Mouse (Mus musculus): ENCODE data around the gene Kif5a. TPM values are rescaled to one million over a fixed set of nuclear protein-coding genes. Genes with fewer than 3 reads are reported as not detected.

The Kif5a gene
- total and polyA plus RNA-seq, 3 experiments: 0.14 to 2.1 TPM; not detected in 1

- no peaks in the 10 kb centered on the region for H3K9me3 ChIP-seq (replicated peaks; ENCODE audit: low read length)
- H3K4me1 ChIP-seq (ENCODE audit: control insufficient read depth in 1 of 2, insufficient read depth in 2 of 2): peaks cover 2 to 5% of the 10 kb centered on the region in 2 experiments
- H3K4me2 ChIP-seq (ENCODE audit: insufficient read depth, low read depth, poor library complexity, severe bottlenecking): no peak overlapping the region
- H3K79me2 ChIP-seq (replicated peaks; ENCODE audit: control insufficient read depth, extremely low read depth, insufficient read depth, poor library complexity, severe bottlenecking): no peaks in the 10 kb centered on the region
- peaks cover 67% of the 10 kb centered on the region for H3K27me3 ChIP-seq (replicated peaks)
- in situ Hi-C loops (cut with MboI; ENCODE audit: low pct_ligation_motif_present, low pct_unique_long_range_greater_than_20kb, low sequenced_read_pairs) (no loop called here), dilution Hi-C loops (cut with MboI; ENCODE audit: extremely low pct_ligation_motif_present, extremely low pct_unique_long_range_greater_than_20kb, low sequenced_read_pairs) (no loop called here)
- TF ChIP-seq TCF12 (IDR thresholded peaks at IDR 0.05; ENCODE audit: low read depth, low read length) (no peak), EP300 (IDR thresholded peaks at IDR 0.05; ENCODE audit: low read length) (no peak), PAX5 (IDR thresholded peaks at IDR 0.05; ENCODE audit: low read length) (no peak), ZKSCAN1 (IDR thresholded peaks at IDR 0.05; ENCODE audit: borderline replicate concordance, low read depth, low read length) (no peak), ZMIZ1 (IDR thresholded peaks at IDR 0.05; ENCODE audit: low read depth, low read length) (no peak), SMC3 (IDR thresholded peaks at IDR 0.05; ENCODE audit: low read depth, low read length) (no peak), CTCF (conservative IDR thresholded peaks at IDR 0.05 in 1 of 2, IDR thresholded peaks at IDR 0.05 in 1 of 2; ENCODE audit: low read depth in 2 of 2, low read length in 2 of 2) (no peak), JUND (conservative IDR thresholded peaks at IDR 0.05; ENCODE audit: low read depth, low read length) (no peak), POLR2A (IDR thresholded peaks at IDR 0.05; ENCODE audit: low read depth, low read length) (no peak), ELF1 (IDR thresholded peaks at IDR 0.05; ENCODE audit: low read depth, low read length) (no peak), RAD21 (IDR thresholded peaks at IDR 0.05; ENCODE audit: low read depth, low read length) (no peak), MAX (IDR thresholded peaks at IDR 0.05; ENCODE audit: low read length) (no peak), ETS1 (conservative IDR thresholded peaks at IDR 0.05; ENCODE audit: low read depth, low read length) (no peak), CHD2 (IDR thresholded peaks at IDR 0.05; ENCODE audit: low read length) (no peak), HCFC1 (IDR thresholded peaks at IDR 0.05; ENCODE audit: low read depth, low read length) (no peak), ZC3H11A (IDR thresholded peaks at IDR 0.05; ENCODE audit: low read depth, low read length) (no peak), MXI1 (IDR thresholded peaks at IDR 0.05; ENCODE audit: low read depth, low read length) (no peak), CHD1 (IDR thresholded peaks at IDR 0.05; ENCODE audit: low read depth, low read length) (no peak), NELFE (IDR thresholded peaks at IDR 0.05; ENCODE audit: low read depth, low read length) (no peak)
- no peaks in the 10 kb centered on the region for H3K36me3 ChIP-seq (replicated peaks in 1 of 2; ENCODE audit: control insufficient read depth in 1 of 2, insufficient read depth in 1 of 2, low read length in 1 of 2)
- H3K4me3 ChIP-seq (replicated peaks in 1 of 3; ENCODE audit: low read depth in 2 of 3, low read length in 2 of 3, poor library complexity in 1 of 3): no peak overlapping the region
- H3K27ac ChIP-seq (ENCODE audit: insufficient read depth, low read depth): no peak overlapping the region
- no peak overlapping the region for H3K9ac ChIP-seq (ENCODE audit: insufficient read depth, low read depth)
- DNase-seq (ENCODE audit: extremely low read depth): no peak
Observed at GRCm38 (mm10) chr10:127257790-127258189, 5.4 kb downstream of the Kif5a start.

DNA sequence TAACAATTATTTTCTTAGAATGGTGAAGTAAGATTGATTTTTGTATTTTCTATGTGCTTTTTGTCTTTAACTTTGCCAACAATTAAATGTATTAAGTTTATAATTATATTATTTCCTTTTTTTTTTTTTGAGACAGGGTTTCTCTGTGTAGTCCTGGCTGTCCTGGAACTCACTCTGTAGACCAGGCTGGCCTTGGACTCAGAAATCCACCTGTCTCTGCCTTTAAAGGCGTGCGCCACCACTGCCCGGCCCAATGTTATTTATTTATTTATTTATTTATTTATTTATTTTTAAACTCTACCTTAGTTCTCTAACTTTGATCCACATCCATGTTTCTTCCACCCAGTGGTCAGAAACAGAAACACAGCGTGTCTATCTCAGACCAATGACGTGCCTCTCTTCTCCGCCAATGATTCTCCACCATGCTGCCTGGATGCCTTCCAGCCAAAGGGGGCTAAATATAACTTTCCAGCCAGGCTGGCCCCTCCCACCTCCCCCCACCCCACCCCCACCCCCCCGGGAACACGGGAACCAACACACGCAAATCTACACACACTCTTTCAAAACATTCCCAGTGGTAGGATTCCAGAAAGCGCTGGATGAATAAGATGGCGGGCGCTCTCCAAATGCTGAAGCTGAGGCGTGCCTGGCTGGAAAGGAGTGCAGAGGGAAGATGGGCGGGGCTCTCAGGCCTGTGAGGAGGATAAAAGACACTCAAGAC is 7.4 kb downstream of the Kif5a start:
- dilution Hi-C loops (cut with MboI; ENCODE audit: extremely low pct_ligation_motif_present, extremely low pct_unique_long_range_greater_than_20kb, low sequenced_read_pairs) (no loop called here), in situ Hi-C loops (cut with MboI; ENCODE audit: low pct_ligation_motif_present, low pct_unique_long_range_greater_than_20kb, low sequenced_read_pairs) (no loop called here)
- H3K36me3 ChIP-seq (replicated peaks in 1 of 2; ENCODE audit: control insufficient read depth in 1 of 2, insufficient read depth in 1 of 2, low read length in 1 of 2): no peaks in the 10 kb centered on the region
- H3K9ac ChIP-seq (ENCODE audit: insufficient read depth, low read depth): no peak overlapping the region
- H3K9me3 ChIP-seq (replicated peaks; ENCODE audit: low read length): no peaks in the 10 kb centered on the region
- DNase-seq (ENCODE audit: extremely low read depth): no peak
- peaks cover 59% of the 10 kb centered on the region for H3K27me3 ChIP-seq (replicated peaks)
- H3K27ac ChIP-seq (ENCODE audit: insufficient read depth, low read depth): no peak overlapping the region
- H3K4me3 ChIP-seq (replicated peaks in 1 of 3; ENCODE audit: low read depth in 2 of 3, low read length in 2 of 3, poor library complexity in 1 of 3): no peak overlapping the region
- TF ChIP-seq SIN3A (IDR thresholded peaks at IDR 0.05; ENCODE audit: low read length) (no peak), RCOR1 (conservative IDR thresholded peaks at IDR 0.05; ENCODE audit: low read depth, low read length) (no peak), ELF1 (IDR thresholded peaks at IDR 0.05; ENCODE audit: low read depth, low read length) (no peak), TCF12 (IDR thresholded peaks at IDR 0.05; ENCODE audit: low read depth, low read length) (no peak), MAFK (IDR thresholded peaks at IDR 0.05; ENCODE audit: insufficient replicate concordance, low read length) (no peak), ZMIZ1 (IDR thresholded peaks at IDR 0.05; ENCODE audit: low read depth, low read length) (no peak)
- no peaks in the 10 kb centered on the region for H3K79me2 ChIP-seq (replicated peaks; ENCODE audit: control insufficient read depth, extremely low read depth, insufficient read depth, poor library complexity, severe bottlenecking)
- H3K4me1 ChIP-seq (ENCODE audit: control insufficient read depth in 1 of 2, insufficient read depth in 2 of 2): no peaks in the 10 kb centered on the region
- no peak overlapping the region for H3K4me2 ChIP-seq (ENCODE audit: insufficient read depth, low read depth, poor library complexity, severe bottlenecking)
